Mouse (Mus musculus) midbrain, embryonic 13.5 days (tissue): ENCODE results near the gene Gpatch2. TPM values are rescaled to one million over a fixed set of nuclear protein-coding genes. Genes with fewer than 3 reads are reported as not detected.

Source experiments
- ATAC-seq: fragments of 200-750 bp; cut with Nextera tagmentation; 2 replicates; pipeline ENCODE4 v1.8.0; 2017; ENCODE audit warnings: mild to moderate bottlenecking, moderate TSS enrichment, moderate library complexity
- H3K27ac ChIP-seq: fragments of 300-500 bp; sonication (generic); 2 replicates; pipeline ENCODE4 v1.5.1; 2015; ENCODE audit warnings: inconsistent platforms, mild to moderate bottlenecking, moderate library complexity
- H3K27me3 ChIP-seq: fragments of 300-500 bp; sonication (generic); 2 replicates; pipeline ENCODE4 v1.6.1; 2015; ENCODE audit warnings: mild to moderate bottlenecking, inconsistent platforms
- H3K36me3 ChIP-seq: fragments of 300-500 bp; sonication (generic); 2 replicates; pipeline ENCODE4 v1.6.1; 2015; ENCODE audit warnings: mild to moderate bottlenecking, inconsistent platforms
- H3K4me1 ChIP-seq: fragments of 300-500 bp; sonication (generic); replicated peaks from 2 replicates; pipeline ENCODE4 v1.6.1; 2015; ENCODE audit warnings: inconsistent platforms
- H3K4me2 ChIP-seq: fragments of 300-500 bp; sonication (generic); replicated peaks from 2 replicates; pipeline ENCODE4 v1.6.1; 2015; ENCODE audit warnings: moderate library complexity, mild to moderate bottlenecking, inconsistent platforms
- H3K4me3 ChIP-seq: fragments of 300-500 bp; sonication (generic); replicated peaks from 2 replicates; pipeline ENCODE4 v1.5.1; 2015; ENCODE audit warnings: mild to moderate bottlenecking, inconsistent platforms
- H3K9ac ChIP-seq: fragments of 300-500 bp; sonication (generic); replicated peaks from 2 replicates; pipeline ENCODE4 v1.6.1; 2015; ENCODE audit warnings: mild to moderate bottlenecking, inconsistent platforms
- H3K9me3 ChIP-seq: fragments of 300-500 bp; sonication (generic); 2 replicates; pipeline ENCODE4 v1.6.1; 2016; ENCODE audit warnings: mild to moderate bottlenecking, inconsistent platforms
- WGBS: fragments of 180-500 bp; shearing (Covaris S2); methylation state at CpG from one replicate; pipeline ENCODE4 v1.1.7; 2015; 5-methylcytosine and 5-hydroxymethylcytosine counted together
- polyA plus RNA-seq: library from polyadenylated mRNA; unstranded; fragments of >200 nt; fragmentation: Nextera tagmentation; extraction: Ambion mirVana; gene quantifications from 2 replicates; pipeline ENCODE4 v1.2.1, GENCODE M21; 2015

Gpatch2 gene
- polyA plus RNA-seq, 1 experiment from 2014 or later: 20.6 TPM

DNA sequence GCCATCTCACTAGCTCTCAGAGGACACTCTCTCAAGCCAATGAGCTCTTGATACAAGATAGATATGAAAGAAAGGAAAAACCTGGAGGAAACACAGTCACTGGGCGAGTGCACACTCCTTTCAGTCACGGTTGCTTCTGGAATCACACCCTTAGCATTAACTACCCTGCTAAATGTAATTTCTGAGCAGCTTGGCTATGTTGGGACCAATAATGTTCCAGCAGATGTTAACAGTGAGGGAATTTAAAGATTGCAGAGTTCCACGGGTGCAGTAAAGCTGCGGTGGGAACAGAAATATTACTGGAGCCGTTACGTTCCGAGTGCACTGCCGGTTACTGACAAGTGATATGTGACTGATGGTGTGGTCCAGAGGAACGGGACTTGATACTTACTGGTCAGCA is 185.5 kb downstream of the Gpatch2 start:
- Histone ChIP-seq H3K4me1 (no peaks in the 10 kb centered on the region), H3K4me3 (no peak overlapping the region), H3K36me3 (no peaks in the 10 kb centered on the region), H3K27ac (no peak overlapping the region), H3K4me2 (no peak overlapping the region), H3K9me3 (no peaks in the 10 kb centered on the region), H3K27me3 (no peaks in the 10 kb centered on the region), H3K9ac (no peak overlapping the region)
- 90% methylated on average over 9 of the region's 9 CpGs for WGBS
- no peak for ATAC-seq

Other genes with a start within 250 kb of the Gpatch2 start
- 0.08 and 0.19 TPM in 2 replicates for gene D1Pas1, start 248.1 kb upstream of the Gpatch2 start, polyA plus RNA-seq
- gene Spata17, start within 50 bp of the Gpatch2 start, polyA plus RNA-seq: 1.1 and 1.3 TPM in 2 replicates